Mouse (Mus musculus) heart, embryonic 14.5 days (tissue): ENCODE measurements around the gene Tescl. TPM values are rescaled to one million over a fixed set of nuclear protein-coding genes. Genes with fewer than 3 reads are reported as not detected.

Experiments
- ATAC-seq: fragments of 200-750 bp; cut with Nextera tagmentation; 2 replicates; pipeline ENCODE4 v1.8.0; 2017; ENCODE audit warnings: low read depth, moderate TSS enrichment; ENCODE audit not compliant: insufficient number of reproducible peaks, insufficient read depth, low FRiP score
- H3K27ac ChIP-seq, 2 experiments: fragments of 200-500 bp in 1 of 2; fragments of 300-500 bp in 1 of 2; sonication (generic) in 1 of 2; replicated peaks in 1 of 2; 2 replicates each; pipeline ENCODE4 v1.5.1; 2012 to 2014; ENCODE audit warnings: low read depth in 2 of 2, low read length in 2 of 2, control low read depth in 1 of 2, mild to moderate bottlenecking in 1 of 2, mixed read lengths in 1 of 2; ENCODE audit not compliant: control insufficient read depth in 1 of 2, insufficient read depth in 1 of 2
- H3K27me3 ChIP-seq: fragments of 300-500 bp; sonication (generic); 2 replicates; pipeline ENCODE4 v1.6.1; 2014; ENCODE audit warnings: mild to moderate bottlenecking, low read length, control low read depth; ENCODE audit not compliant: control insufficient read depth, insufficient read depth
- H3K36me3 ChIP-seq: fragments of 300-500 bp; sonication (generic); 2 replicates; pipeline ENCODE4 v1.6.1; 2014; ENCODE audit warnings: mild to moderate bottlenecking, control low read depth, low read length, mixed read lengths; ENCODE audit not compliant: control insufficient read depth, insufficient read depth
- H3K4me1 ChIP-seq, 2 experiments: fragments of 200-500 bp in 1 of 2; fragments of 300-500 bp in 1 of 2; sonication (generic) in 1 of 2; 2 replicates each; pipeline ENCODE4 v1.6.1; 2012 to 2014; ENCODE audit warnings: low read length in 2 of 2, control low read depth in 1 of 2, mixed read lengths in 1 of 2; ENCODE audit not compliant: control insufficient read depth in 2 of 2, insufficient read depth in 2 of 2
- H3K4me2 ChIP-seq: fragments of 300-500 bp; sonication (generic); 2 replicates; pipeline ENCODE4 v1.6.1; 2014; ENCODE audit warnings: mild to moderate bottlenecking, low read length
- H3K4me3 ChIP-seq, 2 experiments: fragments of 200-500 bp in 1 of 2; fragments of 300-500 bp in 1 of 2; sonication (generic) in 1 of 2; 2 replicates each; pipeline ENCODE4 v1.5.1; 2012 to 2014; ENCODE audit warnings: low read length in 2 of 2, mild to moderate bottlenecking in 2 of 2, control low read depth in 1 of 2, low read depth in 1 of 2, moderate library complexity in 1 of 2; ENCODE audit not compliant: control insufficient read depth in 1 of 2, insufficient read depth in 1 of 2
- H3K9ac ChIP-seq: fragments of 300-500 bp; sonication (generic); 2 replicates; pipeline ENCODE4 v1.6.1; 2014; ENCODE audit warnings: mild to moderate bottlenecking, low read length
- H3K9me3 ChIP-seq: fragments of 300-500 bp; sonication (generic); 2 replicates; pipeline ENCODE4 v1.6.1; 2016; ENCODE audit warnings: low read length, control low read depth; ENCODE audit not compliant: control insufficient read depth
- WGBS: fragments of 180-500 bp; shearing (Covaris S2); extraction: QIAGEN DNeasy Blood & Tissue Kit; methylation state at CpG from one replicate; pipeline ENCODE4 v1.1.7; 2014; 5-methylcytosine and 5-hydroxymethylcytosine counted together
- polyA plus RNA-seq: library from polyadenylated mRNA; unstranded; fragments of >200 nt; fragmentation: Nextera tagmentation; extraction: Ambion mirVana; gene quantifications from 2 replicates; pipeline ENCODE4 v1.2.1, GENCODE M21; 2014

The Tescl gene
- polyA plus RNA-seq, 1 experiment from 2014 or later = not detected

DNA sequence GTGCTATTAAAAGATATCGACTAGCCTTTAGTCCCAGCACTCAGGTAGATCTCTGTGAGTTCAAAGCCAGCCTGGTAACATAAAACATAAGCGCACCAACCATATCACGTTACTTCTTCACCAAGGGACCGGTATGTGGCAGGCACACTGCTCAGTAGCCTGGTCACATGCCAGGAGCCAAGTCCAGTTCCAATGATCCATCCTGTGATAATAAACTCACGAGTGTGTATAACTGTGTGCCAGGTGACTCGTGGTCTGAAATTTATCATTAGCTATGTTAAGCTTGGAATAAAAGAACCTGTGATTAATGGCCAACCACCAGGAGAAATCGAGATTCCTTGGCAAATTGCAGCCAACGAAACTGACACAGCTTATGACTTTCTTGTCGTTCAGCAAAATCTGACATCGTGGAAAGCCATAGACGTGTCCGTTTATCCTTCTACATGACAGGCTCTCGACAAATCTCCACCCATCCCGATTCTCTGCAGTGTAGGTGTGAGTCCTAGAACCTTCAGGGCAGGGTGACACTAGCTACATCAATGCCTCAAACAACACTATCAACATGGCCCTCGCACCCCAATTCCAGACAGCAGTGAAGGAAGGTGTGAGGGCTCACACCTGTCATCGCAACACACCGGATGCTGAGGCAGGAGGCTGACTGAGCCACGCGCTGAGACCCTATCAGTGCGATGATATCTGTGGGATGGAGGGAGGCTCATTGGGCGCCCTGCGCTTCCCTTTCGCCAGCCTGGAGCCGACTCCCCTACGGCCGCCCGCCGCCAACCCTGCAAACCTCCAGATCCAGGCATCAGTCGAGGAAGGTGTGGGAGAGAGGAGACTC, 17.8 kb downstream of the Tescl start:
- Histone ChIP-seq H3K27ac (peak overlapping the region in 1 of 2 experiments; percentile 3; a peak in 1 of 4 replicates), H3K36me3 (peaks cover 10% of the 10 kb centered on the region), H3K27me3 (peaks cover 8% of the 10 kb centered on the region; the same call in 1 of the 2 replicates), H3K4me1 (peaks cover 5 to 9% of the 10 kb centered on the region in 2 experiments), H3K9me3 (no peaks in the 10 kb centered on the region), H3K9ac (peak overlapping the region; percentile 87), H3K4me2 (peak overlapping the region; percentile 95), H3K4me3 (peak overlapping the region; percentile 73 to 83)
- ATAC-seq = no peak; the same call in 1 of the 2 replicates
- 30% methylated on average over 29 of the region's 29 CpGs for WGBS

DNA sequence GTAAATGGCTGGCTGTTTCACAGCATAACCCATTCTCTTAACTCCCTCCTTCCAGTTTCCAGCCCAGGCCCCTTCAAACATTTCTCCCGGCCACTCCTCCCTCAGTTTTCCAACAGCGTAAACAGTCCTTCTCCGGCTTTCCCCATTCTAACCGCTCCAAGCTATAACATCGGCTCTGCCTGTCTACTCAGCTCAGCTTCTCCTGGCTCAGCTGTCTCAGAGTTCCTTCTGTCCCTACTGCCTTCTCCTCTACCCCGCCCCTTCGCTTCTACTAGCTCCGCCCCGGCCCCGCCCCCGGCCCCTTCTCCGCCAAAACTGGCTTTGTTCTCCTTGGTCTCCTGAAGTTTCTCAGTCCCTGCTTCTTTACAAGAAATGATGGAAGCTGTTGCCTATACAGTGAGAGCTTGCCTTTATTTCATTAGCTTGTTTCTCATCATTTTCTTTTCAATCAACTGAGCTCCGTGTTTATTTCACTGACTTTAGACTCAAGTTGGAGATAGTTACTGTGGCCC, 32.9 kb downstream of the Tescl start, which contains the start of gene Zfp61:
TSS of gene Zfp61 (minus strand) at position 462 of the 512 bp plus-strand sequence.
- Histone ChIP-seq H3K27me3 (no peaks in the 10 kb centered on the region), H3K4me3 (peak within 1 kb of the TSS; percentile 17 to 77), H3K4me1 (peaks cover 5 to 16% of the 10 kb centered on the region in 2 experiments; a peak in 3 of 4 replicates), H3K4me2 (peak within 1 kb of the TSS; percentile 92), H3K9ac (peak within 1 kb of the TSS; percentile 68; the same call in 1 of the 2 replicates), H3K27ac (peak within 1 kb of the TSS; percentile 14 to 20; a peak in 2 of 4 replicates), H3K9me3 (no peaks in the 10 kb centered on the region), H3K36me3 (peaks cover 34% of the 10 kb centered on the region)
- 3% methylated on average over 13 of the region's 13 CpGs for WGBS
- ATAC-seq = no peak

- peak overlapping the region; percentile 92 for H3K4me2 ChIP-seq
- ATAC-seq = peak; percentile 23; the same call in 1 of the 2 replicates
- peak overlapping the region; percentile 36 to 77 for H3K4me3 ChIP-seq
- peak overlapping the region; percentile 68 for H3K9ac ChIP-seq
- 2% methylated on average over 18 of the region's 18 CpGs for WGBS
- H3K27ac ChIP-seq = no peak overlapping the region; a peak in 1 of 4 replicates
- H3K27me3 ChIP-seq = no peaks in the 10 kb centered on the region
- H3K9me3 ChIP-seq = no peaks in the 10 kb centered on the region
- peaks cover 43% of the 10 kb centered on the region for H3K36me3 ChIP-seq
- peaks cover 5 to 16% of the 10 kb centered on the region in 2 experiments; a peak in 3 of 4 replicates for H3K4me1 ChIP-seq
Observed at GRCm38 (mm10) chr7:24299823-24300481, 33.8 kb downstream of the Tescl start.

DNA sequence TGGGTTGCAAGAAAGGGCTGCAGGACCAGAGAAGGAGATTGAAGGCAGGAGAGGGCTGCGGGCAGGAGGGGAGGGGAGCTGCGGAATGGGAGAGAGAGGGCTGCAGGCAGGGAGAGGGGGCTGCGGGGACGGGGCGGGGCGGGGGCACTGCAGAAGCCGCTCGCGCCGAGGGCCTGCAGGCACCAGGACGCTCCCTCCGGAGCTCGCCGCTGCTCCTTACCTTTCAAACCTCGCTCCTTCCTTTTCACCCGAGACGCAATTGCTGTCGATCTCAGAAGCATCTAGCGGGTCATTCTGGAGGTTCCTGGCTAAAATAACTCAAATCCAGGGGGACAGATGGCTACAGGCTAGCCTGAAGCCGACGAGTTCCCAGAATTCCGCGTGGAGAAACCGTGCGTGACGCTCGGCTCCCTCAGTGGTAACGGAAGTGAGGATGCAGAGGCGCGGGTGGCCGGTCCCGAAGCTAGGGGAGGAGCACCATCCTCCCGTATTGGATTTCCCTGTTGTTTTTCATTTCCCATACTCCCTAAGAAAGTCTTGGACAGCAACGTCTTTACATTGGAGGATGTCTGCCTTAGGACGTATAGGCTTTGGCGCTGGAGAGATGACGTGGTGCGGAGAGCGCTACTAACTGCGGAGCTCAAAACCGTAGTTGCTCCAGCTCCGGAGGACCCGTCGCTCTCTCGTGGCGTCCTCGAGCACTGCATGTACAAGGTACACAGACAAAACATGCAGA, 34.6 kb downstream of the Tescl start:
- peak; percentile 82 for ATAC-seq
- H3K9ac ChIP-seq = peak overlapping the region; percentile 84

GRCm38 (mm10) chr7:24298635-24298972, 35.1 kb downstream of the Tescl start:
- H3K27me3 ChIP-seq = no peaks in the 10 kb centered on the region
- H3K9me3 ChIP-seq = no peaks in the 10 kb centered on the region
- ATAC-seq = no peak; the same call in 1 of the 2 replicates
- peaks cover 5 to 16% of the 10 kb centered on the region in 2 experiments; a peak in 3 of 4 replicates for H3K4me1 ChIP-seq
- peak overlapping the region; percentile 92 for H3K4me2 ChIP-seq
- H3K36me3 ChIP-seq = peaks cover 52% of the 10 kb centered on the region
- peak overlapping the region; percentile 58 to 77 for H3K4me3 ChIP-seq
- WGBS = under 1% methylated on average over 12 of the region's 12 CpGs
- peak overlapping the region; percentile 84 for H3K9ac ChIP-seq
- H3K27ac ChIP-seq = 0 out of 4 replicates have a peak overlapping the region, but pooled peaks of 1 of the 2 experiments have one; percentile 79

More for the DNA sequence above, 34.6 kb downstream of the Tescl start:
- Histone ChIP-seq H3K4me3 (peak overlapping the region; percentile 58 to 77), H3K4me1 (peaks cover 5 to 16% of the 10 kb centered on the region in 2 experiments; a peak in 3 of 4 replicates), H3K27me3 (no peaks in the 10 kb centered on the region), H3K4me2 (peak overlapping the region; percentile 92), H3K9me3 (no peaks in the 10 kb centered on the region), H3K36me3 (peaks cover 47% of the 10 kb centered on the region), H3K27ac (peak overlapping the region; percentile 53 to 79)
- under 1% methylated on average over 47 of the region's 47 CpGs for WGBS

DNA sequence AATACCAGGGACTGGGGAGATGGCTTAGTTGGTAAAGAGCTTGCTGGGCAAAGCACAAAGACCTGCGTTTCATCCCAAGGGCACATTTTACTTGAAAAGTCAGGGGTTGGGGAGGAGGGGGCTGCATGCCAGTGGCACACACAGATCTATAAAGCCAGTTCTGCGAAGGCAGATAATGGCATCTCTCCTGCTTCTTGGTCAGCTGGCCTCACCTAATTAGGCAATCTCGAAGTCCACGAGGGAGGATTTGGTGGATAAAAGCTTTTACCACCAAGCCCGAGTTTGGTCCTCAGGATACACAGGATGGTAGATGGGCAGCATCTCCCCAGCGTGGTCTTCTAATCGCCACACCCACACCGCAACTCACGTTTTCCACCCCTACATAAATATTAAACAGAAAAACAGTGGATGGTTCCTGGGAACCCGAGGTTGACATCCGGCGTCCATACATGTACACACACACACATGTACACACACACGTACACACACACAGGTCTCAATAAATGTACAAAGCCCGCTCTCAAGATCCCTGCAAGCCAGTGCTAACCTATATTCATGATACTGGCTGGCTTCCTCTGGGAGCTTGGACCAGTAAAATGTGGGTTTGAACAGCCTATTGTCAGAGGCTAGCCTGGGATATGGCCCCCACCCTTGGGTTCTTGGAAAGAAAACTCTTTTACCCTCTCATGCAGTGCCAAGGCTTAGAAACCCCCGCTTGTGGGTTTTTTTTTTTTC, 36.2 kb downstream of the Tescl start:
- no peak for ATAC-seq
- H3K9ac ChIP-seq = no peak overlapping the region
- H3K4me3 ChIP-seq = no peak overlapping the region; a peak in 1 of 4 replicates
- H3K27ac ChIP-seq = no peak overlapping the region
- no peaks in the 10 kb centered on the region for H3K9me3 ChIP-seq
- no peaks in the 10 kb centered on the region for H3K27me3 ChIP-seq
- H3K4me2 ChIP-seq = no peak overlapping the region; the same call in 1 of the 2 replicates
- peaks cover 5 to 16% of the 10 kb centered on the region in 2 experiments; a peak in 3 of 4 replicates for H3K4me1 ChIP-seq
- 90% methylated on average over 15 of the region's 15 CpGs for WGBS
- peaks cover 52% of the 10 kb centered on the region for H3K36me3 ChIP-seq
